Mouse (Mus musculus) MEL (cell line): ENCODE results near the gene Gm20388. TPM values are rescaled to one million over a fixed set of nuclear protein-coding genes. Genes with fewer than 3 reads are reported as not detected.
A peak's percentile ranks its signal among the peaks of the same experiment; 100 is the strongest.
"Not testable (repeated sequence)": the region's sequence is repeated elsewhere in the genome, so short reads cannot be mapped to it uniquely, and the experiment has no call there.

ENCODE experiments used
- DNase-seq: peaks from one replicate; pipeline ENCODE4 v3.0.0; 2011; ENCODE audit warnings: low read depth, low spot score
- H3K27ac ChIP-seq: 2 replicates; pipeline ENCODE4 v1.5.1; 2012; ENCODE audit warnings: low read depth, mild to moderate bottlenecking, control low read depth, low read length, moderate library complexity; ENCODE audit not compliant: control insufficient read depth
- H3K27me3 ChIP-seq, 2 experiments: fragments of 150-350 bp in 1 of 2; sonication (generic) in 1 of 2; 2 replicates each; pipeline ENCODE4 v1.6.1; 2012; ENCODE audit warnings: low read length in 2 of 2, mild to moderate bottlenecking in 2 of 2, improper control_type of control experiment in 1 of 2, moderate library complexity in 1 of 2; ENCODE audit not compliant: insufficient read depth in 2 of 2, control insufficient read depth in 1 of 2
- H3K36me3 ChIP-seq, 2 experiments: 2 replicates each; pipeline ENCODE4 v1.6.1; 2012 to 2014; ENCODE audit warnings: low read length in 2 of 2, improper control_type of control experiment in 1 of 2, inconsistent platforms in 1 of 2, mild to moderate bottlenecking in 1 of 2; ENCODE audit not compliant: insufficient read depth in 2 of 2, control insufficient read depth in 1 of 2
- H3K4me1 ChIP-seq, 2 experiments: fragments of 150-350 bp in 1 of 2; sonication (generic) in 1 of 2; 2 replicates each; pipeline ENCODE4 v1.6.1; 2012; ENCODE audit warnings: low read length in 2 of 2, improper control_type of control experiment in 1 of 2, mild to moderate bottlenecking in 1 of 2; ENCODE audit not compliant: insufficient read depth in 2 of 2, control insufficient read depth in 1 of 2
- H3K4me3 ChIP-seq, 2 experiments: fragments of 150-350 bp in 1 of 2; sonication (generic) in 1 of 2; 2 replicates each; pipeline ENCODE4 v1.5.1; 2012; ENCODE audit warnings: low read depth in 2 of 2, low read length in 2 of 2, mild to moderate bottlenecking in 2 of 2, moderate library complexity in 2 of 2, control low read depth in 1 of 2, improper control_type of control experiment in 1 of 2; ENCODE audit not compliant: control insufficient read depth in 1 of 2, insufficient read depth in 1 of 2
- H3K79me2 ChIP-seq: 2 replicates; pipeline ENCODE4 v1.6.1; 2012; ENCODE audit warnings: mild to moderate bottlenecking, low read length, moderate library complexity; ENCODE audit not compliant: control insufficient read depth, poor library complexity, insufficient read depth
- H3K9ac ChIP-seq: 2 replicates; pipeline ENCODE4 v1.6.1; 2012; ENCODE audit warnings: low read depth, mild to moderate bottlenecking, control low read depth, low read length, moderate library complexity; ENCODE audit not compliant: control insufficient read depth, poor library complexity, severe bottlenecking
- H3K9me3 ChIP-seq: fragments of 150-350 bp; sonication (generic); replicated peaks from 2 replicates; pipeline ENCODE4 v1.6.1; 2012; ENCODE audit warnings: mild to moderate bottlenecking, low read length, improper control_type of control experiment, moderate library complexity; ENCODE audit not compliant: insufficient read depth
- CTCF ChIP-seq, 3 experiments: IDR thresholded peaks in 2 of 3; conservative IDR thresholded peaks in 1 of 3; 2 replicates each; pipeline ENCODE4 v1.5.1; 2011 to 2012; ENCODE audit warnings: low read length in 3 of 3, low read depth in 2 of 3, mild to moderate bottlenecking in 2 of 3, improper control_type of control experiment in 1 of 3, inconsistent platforms in 1 of 3, mixed read lengths in 1 of 3, moderate library complexity in 1 of 3; ENCODE audit not compliant: control insufficient read depth in 1 of 3, insufficient read depth in 1 of 3, poor library complexity in 1 of 3, severe bottlenecking in 1 of 3
- E2F4 ChIP-seq: IDR thresholded peaks from 2 replicates; pipeline ENCODE4 v1.6.1; 2011; ENCODE audit warnings: low read depth, low read length, improper control_type of control experiment, borderline replicate concordance
- EP300 ChIP-seq, 2 experiments: IDR thresholded peaks; 2 replicates each; pipeline ENCODE4 v1.6.1; 2011; ENCODE audit warnings: improper control_type of control experiment in 2 of 2, low read length in 2 of 2, low read depth in 1 of 2, mild to moderate bottlenecking in 1 of 2
- ETS1 ChIP-seq: IDR thresholded peaks from 2 replicates; pipeline ENCODE4 v1.6.1; 2012; ENCODE audit warnings: low read depth, mild to moderate bottlenecking, inconsistent platforms, low read length, improper control_type of control experiment, moderate library complexity
- HCFC1 ChIP-seq: IDR thresholded peaks from 2 replicates; pipeline ENCODE4 v1.6.1; 2012; ENCODE audit warnings: low read depth, mild to moderate bottlenecking, inconsistent platforms, low read length, improper control_type of control experiment, moderate library complexity
- MYB ChIP-seq: IDR thresholded peaks from 2 replicates; pipeline ENCODE4 v1.6.1; 2011; ENCODE audit warnings: mild to moderate bottlenecking, low read depth, low read length, improper control_type of control experiment
- NRF1 ChIP-seq: IDR thresholded peaks from 2 replicates; pipeline ENCODE4 v1.6.1; 2014; ENCODE audit warnings: low read depth, mild to moderate bottlenecking, inconsistent platforms, low read length, improper control_type of control experiment, moderate library complexity; ENCODE audit not compliant: poor library complexity, insufficient read depth, severe bottlenecking
- POLR2AphosphoS5 ChIP-seq: IDR thresholded peaks from 2 replicates; pipeline ENCODE4 v1.6.1; 2012; ENCODE audit warnings: low read depth, borderline replicate concordance, mild to moderate bottlenecking, inconsistent platforms, low read length, moderate library complexity, mixed read lengths
- RAD21 ChIP-seq: IDR thresholded peaks from 2 replicates; pipeline ENCODE4 v1.6.1; 2011; ENCODE audit warnings: mild to moderate bottlenecking, low read depth, low read length, improper control_type of control experiment
- SIN3A ChIP-seq: IDR thresholded peaks from 2 replicates; pipeline ENCODE4 v1.6.1; 2012; ENCODE audit warnings: low read length, improper control_type of control experiment, inconsistent platforms
- USF1 ChIP-seq: IDR thresholded peaks from 2 replicates; pipeline ENCODE4 v1.6.1; 2014; ENCODE audit warnings: low read depth, mild to moderate bottlenecking, inconsistent platforms, low read length, improper control_type of control experiment, moderate library complexity
- ZC3H11A ChIP-seq: IDR thresholded peaks from 2 replicates; pipeline ENCODE4 v1.6.1; 2012; ENCODE audit warnings: low read depth, mild to moderate bottlenecking, inconsistent platforms, low read length, improper control_type of control experiment
- ZKSCAN1 ChIP-seq: IDR thresholded peaks from 2 replicates; pipeline ENCODE4 v1.6.1; 2012; ENCODE audit warnings: low read depth, mild to moderate bottlenecking, inconsistent platforms, low read length, improper control_type of control experiment, moderate library complexity
- ZNF384 ChIP-seq: IDR thresholded peaks from 2 replicates; pipeline ENCODE4 v1.6.1; 2012; ENCODE audit warnings: low read depth, mild to moderate bottlenecking, inconsistent platforms, low read length, improper control_type of control experiment
- polyA plus RNA-seq, 2 experiments: library from polyadenylated mRNA; stranded (reverse) in 1 of 2; unstranded in 1 of 2; fragments of >175 nt in 1 of 2; fragments of >200 nt in 1 of 2; gene quantifications; 2 replicates each; pipeline versions ENCODE4 v1.2.1 to v1.2.4; 2012; ENCODE audit warnings: low replicate concordance in 2 of 2, low read depth in 1 of 2; ENCODE audit not compliant: insufficient read length in 2 of 2, insufficient read depth in 1 of 2, missing spikeins in 1 of 2
- total RNA-seq: library from RNA; depleted of rRNA; stranded (reverse); fragments of 300-350 nt; gene quantifications from 2 replicates; pipeline ENCODE4 v1.2.3, GENCODE M21; 2012

Gm20388 gene
- total and polyA plus RNA-seq, 3 experiments: 11.1 to 17.8 TPM; not detected in 1

- Histone ChIP-seq H3K4me3 (no peak overlapping the region), H3K79me2 (peaks cover 57% of the 10 kb centered on the region), H3K4me1 (peaks cover 3% of the 10 kb centered on the region in 2 experiments; a peak in 1 of 4 replicates), H3K36me3 (peaks cover 18 to 27% of the 10 kb centered on the region in 2 experiments), H3K9ac (no peak overlapping the region), H3K9me3 (no peaks in the 10 kb centered on the region), H3K27ac (no peak overlapping the region), H3K27me3 (no peaks in the 10 kb centered on the region)
- DNase-seq: no peak
- TF ChIP-seq NRF1: no peak
- no peak for TF ChIP-seq E2F4
- TF ChIP-seq USF1: no peak
Measured at GRCm38 (mm10) chr8:124011580-124011979, 4100.9 kb downstream of the Gm20388 start.

GRCm38 (mm10) chr8:124011989-124012586 is 4101.4 kb downstream of the Gm20388 start:
- no peaks in the 10 kb centered on the region for H3K9me3 ChIP-seq
- peaks cover 22 to 23% of the 10 kb centered on the region in 2 experiments for H3K36me3 ChIP-seq
- TF ChIP-seq CTCF (IDR thresholded peaks at IDR 0.05 in 2 of 3, conservative IDR thresholded peaks at IDR 0.05 in 1 of 3; ENCODE audit: control insufficient read depth in 1 of 3, insufficient read depth in 1 of 3, low read depth in 2 of 3, low read length in 3 of 3, poor library complexity in 1 of 3, severe bottlenecking in 1 of 3): no peak
- TF ChIP-seq ZKSCAN1: no peak
- TF ChIP-seq EP300 (IDR thresholded peaks at IDR 0.05; ENCODE audit: low read depth in 1 of 2, low read length in 2 of 2): no peak
- TF ChIP-seq ETS1: no peak
- TF ChIP-seq RAD21: no peak
- no peak for TF ChIP-seq SIN3A
- no peak for TF ChIP-seq HCFC1
- no peak for TF ChIP-seq MYB
- TF ChIP-seq POLR2AphosphoS5: no peak
- no peak for TF ChIP-seq ZC3H11A
- no peak overlapping the region for H3K27ac ChIP-seq
- H3K79me2 ChIP-seq: peaks cover 62% of the 10 kb centered on the region
- H3K27me3 ChIP-seq: no peaks in the 10 kb centered on the region
- no peak overlapping the region for H3K9ac ChIP-seq
- H3K4me1 ChIP-seq: peaks cover 3 to 5% of the 10 kb centered on the region in 2 experiments; a peak in 1 of 4 replicates
- DNase-seq: no peak
- no peak overlapping the region for H3K4me3 ChIP-seq

GRCm38 (mm10) chr8:124014299-124014698 is 4103.7 kb downstream of the Gm20388 start:
- peaks cover 10 to 32% of the 10 kb centered on the region in 2 experiments for H3K36me3 ChIP-seq
- peaks cover 3 to 19% of the 10 kb centered on the region in 2 experiments; a peak in 2 of 4 replicates for H3K4me1 ChIP-seq
- TF ChIP-seq ZNF384: peak; percentile 58; the same call in 1 of the 2 replicates
- peaks cover 81% of the 10 kb centered on the region for H3K79me2 ChIP-seq
- DNase-seq, H3K27me3 ChIP-seq, H3K9ac ChIP-seq, H3K9me3 ChIP-seq, H3K4me3 ChIP-seq, H3K27ac ChIP-seq: not testable (repeated sequence)
